ENCODE assay signal across 12 mouse cellular contexts in the genomic region with DNA sequence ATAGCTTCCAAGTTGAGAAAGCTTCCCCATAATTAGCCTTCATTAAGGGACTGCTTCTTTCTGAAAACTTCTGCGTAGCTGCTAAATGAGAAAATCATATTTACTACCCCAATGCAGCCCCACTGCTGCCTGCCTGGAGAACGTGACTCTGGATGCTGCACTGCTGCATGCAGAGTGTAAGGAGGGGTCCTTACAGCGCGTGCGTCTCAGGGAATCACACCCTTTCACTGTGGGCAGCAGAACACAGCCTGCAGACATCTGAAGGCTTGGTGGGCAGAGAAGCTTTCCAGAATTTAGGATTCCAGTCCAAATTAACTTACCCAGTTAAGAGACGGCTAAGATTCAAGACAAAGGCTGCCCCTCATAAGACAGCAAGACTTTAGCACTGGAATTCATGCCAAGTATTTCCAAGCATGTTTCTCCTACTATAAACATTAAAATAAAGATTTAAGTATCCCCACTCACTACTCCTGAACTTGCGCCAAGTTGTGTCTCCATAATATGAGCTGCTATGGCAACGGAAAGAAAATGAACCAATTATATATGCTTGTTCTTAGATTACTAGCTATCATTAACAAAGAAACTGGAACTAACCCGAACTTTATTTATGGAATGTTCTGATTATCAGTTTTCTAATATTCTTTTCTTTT. TPM values are rescaled to one million over a fixed set of nuclear protein-coding genes. Genes with fewer than 3 reads are reported as not detected.
DNase-seq lines count a peak whose midpoint lies in the region; ATAC-seq and TF ChIP-seq lines count a peak whose summit lies in the region.
"Had no signal": no experiment of that assay in that cellular context is flagged by ENCODE, and none has a peak within 500 bp of the region (broad histone marks: within the 10 kb centered on the region; RNA-seq: fewer than 3 reads in every experiment).

No protein-coding gene starts in this region.

- H3K36me3 ChIP-seq in kidney, embryonic 16.5 days (ENCODE audit: insufficient read depth, low read length), result no peaks in the 10 kb centered on the region
- no peaks in the 10 kb centered on the region for H3K36me3 ChIP-seq in forebrain, embryonic 15.5 days
- no peaks in the 10 kb centered on the region for H3K36me3 ChIP-seq in midbrain, embryonic 12.5 days

- no peak overlapping the region for H3K4me3 ChIP-seq in kidney, embryonic 16.5 days (ENCODE audit: low read length)
- H3K4me3 ChIP-seq in forebrain, embryonic 15.5 days, result 0 out of 2 replicates have a peak overlapping the region, but pooled peaks have one; percentile 4
- no peak overlapping the region for H3K4me3 ChIP-seq in midbrain, embryonic 12.5 days

- no peak overlapping the region for H3K9ac ChIP-seq in kidney, embryonic 16.5 days (replicated peaks; ENCODE audit: low read length)
- 0 out of 2 replicates have a peak overlapping the region, but pooled peaks have one; percentile 15 for H3K9ac ChIP-seq in forebrain, embryonic 15.5 days (replicated peaks)
- H3K9ac ChIP-seq in midbrain, embryonic 12.5 days (replicated peaks), result 0 out of 2 replicates have a peak overlapping the region, but pooled peaks have one; percentile 4

- no peak overlapping the region; the same call in 1 of the 2 replicates for H3K4me2 ChIP-seq in kidney, embryonic 16.5 days (replicated peaks; ENCODE audit: low read depth, low read length)
- peak overlapping the region; percentile 33 for H3K4me2 ChIP-seq in forebrain, embryonic 15.5 days (replicated peaks)
- H3K4me2 ChIP-seq in midbrain, embryonic 12.5 days (replicated peaks), result no peak overlapping the region

- H3K27me3 ChIP-seq in kidney, embryonic 16.5 days (ENCODE audit: insufficient read depth, low read length), result no peaks in the 10 kb centered on the region
- no peaks in the 10 kb centered on the region for H3K27me3 ChIP-seq in forebrain, embryonic 15.5 days
- no peaks in the 10 kb centered on the region for H3K27me3 ChIP-seq in midbrain, embryonic 12.5 days

- ATAC-seq in kidney, embryonic 16.5 days (ENCODE audit: low FRiP score, low TSS enrichment), result 0 out of 2 replicates have a peak, but pooled peaks have one; percentile 54
- ATAC-seq in forebrain, embryonic 15.5 days (replicated peaks), result peak; percentile 82
- ATAC-seq in midbrain, embryonic 12.5 days (ENCODE audit: low FRiP score, low read depth), result no peak
- no peak for ATAC-seq in megakaryocyte-erythroid progenitor cell, adult 5-6 weeks (replicated peaks; ENCODE audit: low FRiP score, low TSS enrichment, poor library complexity, severe bottlenecking)

- no peak for TF ChIP-seq CTCF in brain, embryonic 14.5 days (IDR thresholded peaks at IDR 0.05; ENCODE audit: borderline replicate concordance, extremely low read depth, insufficient read depth, insufficient read length)

- no peaks in the 10 kb centered on the region for H3K9me3 ChIP-seq in kidney, embryonic 16.5 days (ENCODE audit: low read length)
- no peaks in the 10 kb centered on the region for H3K9me3 ChIP-seq in forebrain, embryonic 15.5 days
- no peaks in the 10 kb centered on the region for H3K9me3 ChIP-seq in midbrain, embryonic 12.5 days

- TF ChIP-seq POLR2A in brain, embryonic 14.5 days (IDR thresholded peaks at IDR 0.05; ENCODE audit: borderline replicate concordance, extremely low read depth, insufficient read depth, insufficient read length, poor library complexity, severe bottlenecking), result no peak

- WGBS in kidney, embryonic 16.5 days, result 55% methylated on average over 9 of the region's 9 CpGs
- 20% methylated on average over 9 of the region's 9 CpGs for WGBS in forebrain, embryonic 15.5 days
- 56% methylated on average over 9 of the region's 9 CpGs for WGBS in midbrain, embryonic 12.5 days

- H3K4me1 ChIP-seq in kidney, embryonic 16.5 days (ENCODE audit: insufficient read depth, low read length), result peaks cover 32% of the 10 kb centered on the region
- peaks cover 66% of the 10 kb centered on the region for H3K4me1 ChIP-seq in forebrain, embryonic 15.5 days
- peaks cover 56% of the 10 kb centered on the region for H3K4me1 ChIP-seq in midbrain, embryonic 12.5 days

- no peak for DNase-seq in kidney, adult 9 months
- peak; percentile 78 for DNase-seq in brain, embryonic 14.5 days (ENCODE audit: low read depth)
- no peak for DNase-seq in embryo, embryonic 11 days
- DNase-seq in adrenal gland, postnatal 36 days, result no peak
- DNase-seq: cerebellum, postnatal 25 days; kidney, adult 8-10 months; liver; spleen, adult 18-20 months had no signal

- peak overlapping the region; percentile 61 for H3K27ac ChIP-seq in kidney, embryonic 16.5 days (ENCODE audit: low read length)
- H3K27ac ChIP-seq in forebrain, embryonic 15.5 days (replicated peaks), result peak overlapping the region; percentile 70
- H3K27ac ChIP-seq in midbrain, embryonic 12.5 days (replicated peaks), result peak overlapping the region; percentile 32

RNA-seq across cellular contexts. Expression of a gene that starts 7.2 kb away (rescaled TPM):
- polyA plus RNA-seq in kidney, embryonic 16.5 days (2015; fragmentation: Nextera tagmentation; extraction: Ambion mirVana), result 95.0 and 101 TPM in 2 replicates
- polyA plus RNA-seq in brain, embryonic 14.5 days (2012; rRNA removed), result 223 and 255 TPM in 2 replicates
- polyA plus RNA-seq in forebrain, embryonic 15.5 days (2015; fragmentation: Nextera tagmentation; extraction: Ambion mirVana), result 179 and 187 TPM in 2 replicates
- polyA plus RNA-seq in midbrain, embryonic 12.5 days (2016; fragmentation: Nextera tagmentation; extraction: Ambion mirVana), result 152 and 169 TPM in 2 replicates
- 49.2 and 51.5 TPM in 2 replicates for total RNA-seq in megakaryocyte-erythroid progenitor cell, adult 5-6 weeks (2014; fragmentation: Nextera tagmentation)
- total RNA-seq in megakaryocyte-erythroid progenitor cell, adult 5-6 weeks (2017), result 51.1 and 84.8 TPM in 2 replicates
- total RNA-seq in adrenal gland, postnatal 36 days (2021), result 100 to 1,000 TPM; 140 to 142 TPM

Comparison
In these comparisons a context has a peak if more than half of its experiments do, and no peak if none do; other contexts are left out.
1. ATAC-seq: peak in kidney, embryonic 16.5 days (single experiment) and forebrain, embryonic 15.5 days (single experiment); none in midbrain, embryonic 12.5 days (single experiment) and megakaryocyte-erythroid progenitor cell, adult 5-6 weeks (single experiment).
2. Peak in every context shown above with its lines, with median percentiles within 50 percentile points of each other: H3K27ac ChIP-seq.